Mouse (Mus musculus): Measurements from ENCODE around the gene Sstr4. TPM values are rescaled to one million over a fixed set of nuclear protein-coding genes. Genes with fewer than 3 reads are reported as not detected.

Gene Sstr4
- 4.3 and 4.4 TPM in 2 replicates for polyA plus RNA-seq (2015; fragmentation: Nextera tagmentation; extraction: Ambion mirVana)

GRCm38 (mm10) chr2:148395131-148396051 is at the start of gene Sstr4:
Sstr4 (plus strand) TSS chr2:148395344.
- Histone ChIP-seq H3K4me3 (ENCODE audit: low read depth, low read length) (peak within 1 kb of the TSS; percentile 58), H3K27ac (ENCODE audit: low read length) (no peak within 1 kb of the TSS), H3K9ac (ENCODE audit: low read depth, low read length) (peak within 1 kb of the TSS; percentile 62), H3K4me2 (ENCODE audit: low read length) (peak within 1 kb of the TSS; percentile 85), H3K4me1 (ENCODE audit: control insufficient read depth, insufficient read depth, low read length) (peaks cover 5% of the 10 kb centered on the region; the same call in 1 of the 2 replicates), H3K27me3 (ENCODE audit: control insufficient read depth, insufficient read depth, low read depth, low read length) (peaks cover 11% of the 10 kb centered on the region), H3K36me3 (ENCODE audit: control insufficient read depth, insufficient read depth, low read length) (no peaks in the 10 kb centered on the region), H3K9me3 (replicated peaks; ENCODE audit: control insufficient read depth, low read length, poor library complexity, severe bottlenecking) (no peaks in the 10 kb centered on the region)
- WGBS: 4% methylated on average over 77 of the region's 83 CpGs
- ATAC-seq: peak; percentile 93

GRCm38 (mm10) chr2:148345373-148345772 is 49.8 kb upstream of the Sstr4 start:
- ATAC-seq: no peak
- no peaks in the 10 kb centered on the region for H3K4me1 ChIP-seq (ENCODE audit: control insufficient read depth, insufficient read depth, low read length)
- no peak overlapping the region for H3K4me3 ChIP-seq (ENCODE audit: low read depth, low read length)
- no peaks in the 10 kb centered on the region for H3K9me3 ChIP-seq (replicated peaks; ENCODE audit: control insufficient read depth, low read length, poor library complexity, severe bottlenecking)
- no peak overlapping the region for H3K9ac ChIP-seq (ENCODE audit: low read depth, low read length)
- H3K4me2 ChIP-seq (ENCODE audit: low read length): no peak overlapping the region
- no peaks in the 10 kb centered on the region for H3K36me3 ChIP-seq (ENCODE audit: control insufficient read depth, insufficient read depth, low read length)
- no peaks in the 10 kb centered on the region for H3K27me3 ChIP-seq (ENCODE audit: control insufficient read depth, insufficient read depth, low read depth, low read length)
- H3K27ac ChIP-seq (ENCODE audit: low read length): no peak overlapping the region

DNA sequence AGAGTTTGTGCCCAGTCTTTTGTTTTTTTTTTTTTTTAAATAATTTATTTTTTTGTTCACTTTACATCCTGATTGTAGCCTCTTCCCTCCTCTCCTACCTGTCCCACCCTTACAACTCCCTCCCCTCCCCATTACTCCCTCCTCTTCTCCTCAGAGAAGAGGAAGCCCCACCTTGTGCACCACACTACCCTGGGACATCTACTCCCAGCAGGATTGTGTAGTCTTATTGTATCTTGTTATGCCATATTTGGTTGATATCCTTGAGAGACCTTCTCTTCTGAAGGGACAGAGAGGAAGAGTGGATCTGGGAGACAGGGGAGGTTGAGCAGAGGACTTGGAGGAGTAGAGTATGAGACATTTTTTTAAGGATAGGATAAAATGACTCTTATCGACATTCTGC is 48.2 kb upstream of the Sstr4 start:
- Histone ChIP-seq H3K27me3 (ENCODE audit: control insufficient read depth, insufficient read depth, low read depth, low read length) (no peaks in the 10 kb centered on the region), H3K4me1 (ENCODE audit: control insufficient read depth, insufficient read depth, low read length) (no peaks in the 10 kb centered on the region), H3K4me3 (ENCODE audit: low read depth, low read length) (no peak overlapping the region), H3K9me3 (replicated peaks; ENCODE audit: control insufficient read depth, low read length, poor library complexity, severe bottlenecking) (no peaks in the 10 kb centered on the region), H3K9ac (ENCODE audit: low read depth, low read length) (no peak overlapping the region), H3K27ac (ENCODE audit: low read length) (no peak overlapping the region), H3K36me3 (ENCODE audit: control insufficient read depth, insufficient read depth, low read length) (no peaks in the 10 kb centered on the region), H3K4me2 (ENCODE audit: low read length) (no peak overlapping the region)
- 95% methylated on average over 1 of the region's 1 CpGs for WGBS
- no peak for ATAC-seq

- H3K9ac ChIP-seq (ENCODE audit: low read depth, low read length): no peak overlapping the region
- no peak overlapping the region for H3K27ac ChIP-seq (ENCODE audit: low read length)
- H3K4me3 ChIP-seq (ENCODE audit: low read depth, low read length): no peak overlapping the region
- H3K4me2 ChIP-seq (ENCODE audit: low read length): no peak overlapping the region
- H3K27me3 ChIP-seq (ENCODE audit: control insufficient read depth, insufficient read depth, low read depth, low read length): no peaks in the 10 kb centered on the region
- no peaks in the 10 kb centered on the region for H3K4me1 ChIP-seq (ENCODE audit: control insufficient read depth, insufficient read depth, low read length)
- no peaks in the 10 kb centered on the region for H3K9me3 ChIP-seq (replicated peaks; ENCODE audit: control insufficient read depth, low read length, poor library complexity, severe bottlenecking)
- 75% methylated on average over 4 of the region's 4 CpGs for WGBS
- ATAC-seq: no peak
- H3K36me3 ChIP-seq (ENCODE audit: control insufficient read depth, insufficient read depth, low read length): no peaks in the 10 kb centered on the region
Observed at GRCm38 (mm10) chr2:148349509-148350307, 45.4 kb upstream of the Sstr4 start.

- Histone ChIP-seq H3K4me1 (ENCODE audit: control insufficient read depth, insufficient read depth, low read length) (no peaks in the 10 kb centered on the region), H3K9ac (ENCODE audit: low read depth, low read length) (no peak overlapping the region), H3K9me3 (replicated peaks; ENCODE audit: control insufficient read depth, low read length, poor library complexity, severe bottlenecking) (no peaks in the 10 kb centered on the region), H3K36me3 (ENCODE audit: control insufficient read depth, insufficient read depth, low read length) (no peaks in the 10 kb centered on the region), H3K4me3 (ENCODE audit: low read depth, low read length) (no peak overlapping the region), H3K4me2 (ENCODE audit: low read length) (no peak overlapping the region), H3K27ac (ENCODE audit: low read length) (no peak overlapping the region), H3K27me3 (ENCODE audit: control insufficient read depth, insufficient read depth, low read depth, low read length) (no peaks in the 10 kb centered on the region)
- ATAC-seq: no peak
- WGBS: 85% methylated on average over 2 of the region's 2 CpGs
Observed at GRCm38 (mm10) chr2:148350460-148350859, 44.7 kb upstream of the Sstr4 start.

DNA sequence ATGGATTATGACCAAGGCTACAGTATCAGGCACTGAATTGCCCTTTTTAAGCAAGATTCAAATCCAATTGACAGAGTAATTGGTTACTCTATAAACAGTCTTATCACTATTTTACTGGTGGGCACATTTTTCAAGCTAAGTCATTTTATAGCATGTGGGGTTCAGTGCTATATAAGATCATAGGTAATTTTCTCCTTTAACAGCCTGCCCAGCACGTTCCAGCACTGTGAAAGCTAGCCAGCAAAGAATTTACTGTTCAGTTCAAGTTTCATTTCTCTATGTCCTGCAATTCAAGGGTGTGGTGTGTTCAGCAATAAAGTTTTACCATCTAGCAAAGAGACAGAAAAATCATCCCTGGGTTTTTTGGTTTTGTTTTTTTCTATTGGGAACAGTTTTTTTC is 42.5 kb upstream of the Sstr4 start:
- H3K9ac ChIP-seq (ENCODE audit: low read depth, low read length): no peak overlapping the region
- H3K27ac ChIP-seq (ENCODE audit: low read length): no peak overlapping the region
- H3K9me3 ChIP-seq (replicated peaks; ENCODE audit: control insufficient read depth, low read length, poor library complexity, severe bottlenecking): no peaks in the 10 kb centered on the region
- H3K4me1 ChIP-seq (ENCODE audit: control insufficient read depth, insufficient read depth, low read length): no peaks in the 10 kb centered on the region
- no peaks in the 10 kb centered on the region for H3K36me3 ChIP-seq (ENCODE audit: control insufficient read depth, insufficient read depth, low read length)
- no peaks in the 10 kb centered on the region for H3K27me3 ChIP-seq (ENCODE audit: control insufficient read depth, insufficient read depth, low read depth, low read length)
- WGBS: 64% methylated on average over 1 of the region's 1 CpGs
- H3K4me3 ChIP-seq (ENCODE audit: low read depth, low read length): no peak overlapping the region
- H3K4me2 ChIP-seq (ENCODE audit: low read length): no peak overlapping the region
- ATAC-seq: no peak

DNA sequence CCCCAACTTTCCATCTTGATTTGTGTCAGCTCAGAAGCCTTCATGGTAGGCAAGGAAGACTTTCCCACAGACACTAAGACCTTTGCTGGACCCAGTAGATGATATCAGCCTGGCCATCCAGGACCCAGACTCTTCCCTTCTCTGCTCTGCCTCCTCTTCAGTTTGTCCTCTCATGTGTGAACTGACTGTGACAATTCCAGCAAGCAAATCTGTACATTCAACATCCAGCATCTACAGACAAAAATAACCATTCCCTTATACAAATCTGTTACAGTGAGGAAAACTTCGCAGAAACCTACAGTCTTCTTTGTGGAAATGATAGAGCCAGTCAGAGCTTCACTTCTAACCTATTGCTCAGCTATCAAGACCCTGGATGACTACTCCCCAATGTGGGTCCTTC is 38.0 kb upstream of the Sstr4 start:
- Histone ChIP-seq H3K9me3 (replicated peaks; ENCODE audit: control insufficient read depth, low read length, poor library complexity, severe bottlenecking) (no peaks in the 10 kb centered on the region), H3K4me1 (ENCODE audit: control insufficient read depth, insufficient read depth, low read length) (no peaks in the 10 kb centered on the region), H3K4me2 (ENCODE audit: low read length) (no peak overlapping the region), H3K36me3 (ENCODE audit: control insufficient read depth, insufficient read depth, low read length) (no peaks in the 10 kb centered on the region), H3K27me3 (ENCODE audit: control insufficient read depth, insufficient read depth, low read depth, low read length) (no peaks in the 10 kb centered on the region), H3K27ac (ENCODE audit: low read length) (no peak overlapping the region), H3K9ac (ENCODE audit: low read depth, low read length) (no peak overlapping the region), H3K4me3 (ENCODE audit: low read depth, low read length) (no peak overlapping the region)
- ATAC-seq: no peak
- WGBS: 81% methylated on average over 1 of the region's 1 CpGs

GRCm38 (mm10) chr2:148364536-148364935 is 30.6 kb upstream of the Sstr4 start:
- Histone ChIP-seq H3K4me2 (ENCODE audit: low read length) (no peak overlapping the region), H3K27ac (ENCODE audit: low read length) (no peak overlapping the region), H3K4me1 (ENCODE audit: control insufficient read depth, insufficient read depth, low read length) (no peaks in the 10 kb centered on the region), H3K4me3 (ENCODE audit: low read depth, low read length) (no peak overlapping the region), H3K36me3 (ENCODE audit: control insufficient read depth, insufficient read depth, low read length) (no peaks in the 10 kb centered on the region), H3K9me3 (replicated peaks; ENCODE audit: control insufficient read depth, low read length, poor library complexity, severe bottlenecking) (no peaks in the 10 kb centered on the region), H3K9ac (ENCODE audit: low read depth, low read length) (no peak overlapping the region), H3K27me3 (ENCODE audit: control insufficient read depth, insufficient read depth, low read depth, low read length) (no peaks in the 10 kb centered on the region)
- ATAC-seq: no peak
- WGBS: 96% methylated on average over 3 of the region's 3 CpGs

DNA sequence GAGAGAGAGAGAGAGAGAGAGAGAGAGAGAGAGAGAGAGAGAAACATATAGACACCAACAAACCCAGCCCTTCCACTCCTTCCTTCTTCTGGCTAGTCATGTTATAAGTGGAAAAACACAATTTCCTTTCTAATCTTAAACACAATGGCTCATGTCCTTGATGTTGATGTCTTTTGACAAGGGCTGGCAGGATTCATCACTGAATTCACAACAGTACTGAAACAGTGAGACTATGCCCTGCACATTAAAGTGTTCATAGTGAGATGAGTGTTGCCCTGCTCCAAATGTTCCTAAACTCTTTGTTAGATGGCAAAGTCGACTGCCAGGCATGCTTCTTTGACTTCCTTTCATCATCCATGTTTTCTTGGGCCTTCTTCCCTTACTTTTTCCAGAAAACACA is 29.9 kb upstream of the Sstr4 start:
- WGBS: 47% methylated on average over 1 of the region's 1 CpGs
- Histone ChIP-seq H3K27me3 (ENCODE audit: control insufficient read depth, insufficient read depth, low read depth, low read length) (no peaks in the 10 kb centered on the region), H3K4me3 (ENCODE audit: low read depth, low read length) (no peak overlapping the region), H3K9ac (ENCODE audit: low read depth, low read length) (no peak overlapping the region), H3K9me3 (replicated peaks; ENCODE audit: control insufficient read depth, low read length, poor library complexity, severe bottlenecking) (no peaks in the 10 kb centered on the region), H3K4me1 (ENCODE audit: control insufficient read depth, insufficient read depth, low read length) (no peaks in the 10 kb centered on the region), H3K4me2 (ENCODE audit: low read length) (no peak overlapping the region), H3K36me3 (ENCODE audit: control insufficient read depth, insufficient read depth, low read length) (no peaks in the 10 kb centered on the region), H3K27ac (ENCODE audit: low read length) (no peak overlapping the region)
- no peak for ATAC-seq

Data from midbrain, embryonic 16.5 days (tissue).